Mouse (Mus musculus) monocyte, adult 5-6 weeks (primary cell): ENCODE measurements around the gene Ppfia2. TPM values are rescaled to one million over a fixed set of nuclear protein-coding genes. Genes with fewer than 3 reads are reported as not detected.

Experiments used
- ATAC-seq: fragments of 153-309, 156-312 bp; replicated peaks from 2 replicates; pipeline ENCODE4 v1.8.0; 2017; ENCODE audit warnings: mild to moderate bottlenecking; ENCODE audit not compliant: low TSS enrichment, insufficient number of reproducible peaks, severe bottlenecking, poor library complexity, low FRiP score
- total RNA-seq: library from RNA; stranded (forward); fragments of 200-1000, 200-491, 200-594 nt; gene quantifications from 3 replicates; pipeline ENCODE4 v1.2.3, GENCODE M21; 2017

The Ppfia2 gene
- total RNA-seq, 1 experiment from 2014 or later: not detected

DNA sequence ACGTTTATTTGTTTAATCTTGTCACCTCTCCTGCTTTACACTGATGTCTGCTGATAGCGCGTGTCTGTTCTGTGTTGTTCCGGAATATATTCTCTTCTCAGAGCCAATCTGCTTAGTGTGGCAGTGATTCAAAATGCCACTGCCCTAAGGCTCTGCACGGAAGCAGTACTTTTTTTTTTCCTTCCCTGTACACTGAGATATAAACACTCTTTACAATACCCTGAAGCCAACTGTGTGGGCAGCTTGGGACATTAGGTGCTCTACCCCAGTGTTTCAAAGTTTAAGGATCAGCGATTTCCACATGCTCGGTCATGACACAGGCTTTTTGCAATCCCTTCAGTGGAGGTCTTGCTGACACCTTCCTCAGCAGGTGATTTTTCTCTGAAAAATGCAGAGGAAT is 163.8 kb downstream of the Ppfia2 start:
- ATAC-seq: no peak

DNA sequence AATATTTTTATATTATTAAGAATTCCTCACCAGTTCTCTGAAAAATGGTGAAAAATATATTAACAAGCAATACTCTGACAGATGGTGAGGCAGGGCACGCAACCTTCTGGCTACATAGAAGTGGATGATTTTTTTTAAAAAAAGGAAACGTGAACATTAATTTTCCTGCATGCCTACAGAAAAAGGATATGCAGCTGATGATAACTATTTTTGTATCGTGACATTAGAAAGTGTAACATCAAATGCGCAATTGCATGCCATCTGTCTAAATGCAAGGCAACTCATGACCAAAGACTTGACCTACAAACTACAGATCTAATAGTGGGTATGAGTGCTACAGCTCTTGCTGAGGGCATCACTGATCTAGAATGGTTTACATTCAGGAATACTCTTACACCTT is 182.1 kb downstream of the Ppfia2 start:
- no peak for ATAC-seq

DNA sequence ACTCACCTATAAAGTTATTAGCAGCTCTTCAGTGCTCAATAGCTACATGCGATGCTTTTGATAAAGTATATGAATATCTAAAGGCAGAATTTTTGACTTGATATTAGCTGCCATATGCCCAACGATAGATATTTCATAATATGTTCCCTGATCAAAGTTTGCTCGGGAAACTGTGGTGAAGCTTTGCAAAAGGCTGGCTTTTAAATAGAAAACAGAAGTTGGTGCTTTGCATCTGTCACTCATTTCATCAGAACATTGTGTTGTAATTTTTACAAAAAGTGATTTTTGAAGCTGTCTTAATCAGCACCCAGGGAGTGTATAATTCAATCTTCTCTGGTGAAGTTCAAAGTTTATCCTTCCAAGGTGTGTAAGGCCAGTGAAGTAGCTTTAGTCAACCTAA is 195.1 kb downstream of the Ppfia2 start:
- ATAC-seq: no peak

DNA sequence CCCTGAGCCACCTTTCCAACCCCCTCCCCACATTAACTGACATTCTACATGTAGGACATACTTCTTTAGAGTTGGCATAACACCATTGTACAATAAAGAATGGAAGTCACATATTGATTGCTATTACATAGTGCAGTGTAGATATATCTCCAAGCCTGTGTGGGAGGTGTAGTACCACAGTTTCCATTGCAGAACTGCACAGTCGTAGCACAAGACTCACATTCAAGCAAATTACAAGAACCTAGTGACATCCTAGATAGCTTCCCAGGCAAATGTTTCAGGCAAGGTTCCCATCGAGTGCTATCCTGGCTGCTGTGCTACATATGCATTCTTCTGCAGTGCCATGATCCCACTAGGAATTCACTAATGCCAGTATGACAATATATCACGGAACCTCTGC is 200.0 kb downstream of the Ppfia2 start:
- ATAC-seq: no peak

DNA sequence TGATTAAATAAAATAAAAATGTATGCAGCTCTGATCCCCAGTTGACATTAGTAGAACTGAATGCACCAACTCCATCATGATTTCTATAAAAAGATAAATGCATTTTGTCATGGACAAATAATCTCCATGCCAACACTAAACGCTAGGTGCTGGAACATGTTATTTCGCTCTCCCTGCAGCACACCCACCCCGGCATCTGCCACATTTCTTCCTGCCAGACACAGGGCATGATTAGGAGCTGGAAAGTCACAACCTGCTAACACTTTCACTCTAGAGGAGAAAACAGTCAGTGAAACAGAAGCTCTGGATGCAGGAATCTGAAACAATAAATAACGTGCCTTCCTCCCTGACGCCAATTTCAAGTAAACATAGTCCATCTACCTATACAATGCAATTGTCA is 211.3 kb downstream of the Ppfia2 start:
- no peak for ATAC-seq

- no peak for ATAC-seq
These were observed 215.4 kb downstream of the Ppfia2 start for GRCm38 (mm10) chr10:106685519-106685918.

DNA sequence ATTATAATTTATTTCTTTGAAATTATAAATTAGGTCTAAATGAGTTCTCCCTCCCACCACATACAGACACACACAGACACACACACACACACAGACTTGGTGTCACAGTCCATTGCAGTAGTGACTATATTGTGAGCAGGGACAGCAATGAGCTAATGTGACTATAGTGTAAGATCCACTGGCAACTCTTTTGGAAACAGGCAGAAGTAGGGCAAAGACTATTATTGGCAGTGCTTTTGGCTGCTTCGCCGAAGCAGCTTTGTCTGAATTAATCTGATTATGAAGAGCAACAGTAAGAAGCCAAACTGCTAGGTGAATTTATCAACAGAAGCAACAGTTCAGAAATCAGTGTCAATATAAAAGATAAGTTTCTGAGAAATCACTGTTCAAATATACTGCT is 249.8 kb downstream of the Ppfia2 start:
- ATAC-seq: no peak

DNA sequence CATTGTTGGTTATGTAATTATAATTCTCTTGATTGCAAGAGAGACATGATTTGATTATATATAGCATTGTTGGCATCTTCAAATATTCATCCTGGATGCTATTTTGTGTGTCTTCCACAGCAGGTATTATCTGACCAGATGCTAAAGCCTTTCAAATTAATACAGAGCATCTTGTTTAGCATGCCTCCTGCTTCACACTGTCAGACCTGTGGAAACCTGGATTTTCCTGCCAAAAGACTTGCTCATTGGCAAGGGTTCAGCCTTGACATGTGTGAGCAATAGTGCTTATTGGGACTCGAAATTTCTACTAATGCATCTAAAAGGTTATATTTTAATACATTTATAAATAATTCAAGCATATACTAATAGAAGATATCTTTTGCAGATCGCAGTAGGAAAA is 262.1 kb downstream of the Ppfia2 start:
- ATAC-seq: no peak

DNA sequence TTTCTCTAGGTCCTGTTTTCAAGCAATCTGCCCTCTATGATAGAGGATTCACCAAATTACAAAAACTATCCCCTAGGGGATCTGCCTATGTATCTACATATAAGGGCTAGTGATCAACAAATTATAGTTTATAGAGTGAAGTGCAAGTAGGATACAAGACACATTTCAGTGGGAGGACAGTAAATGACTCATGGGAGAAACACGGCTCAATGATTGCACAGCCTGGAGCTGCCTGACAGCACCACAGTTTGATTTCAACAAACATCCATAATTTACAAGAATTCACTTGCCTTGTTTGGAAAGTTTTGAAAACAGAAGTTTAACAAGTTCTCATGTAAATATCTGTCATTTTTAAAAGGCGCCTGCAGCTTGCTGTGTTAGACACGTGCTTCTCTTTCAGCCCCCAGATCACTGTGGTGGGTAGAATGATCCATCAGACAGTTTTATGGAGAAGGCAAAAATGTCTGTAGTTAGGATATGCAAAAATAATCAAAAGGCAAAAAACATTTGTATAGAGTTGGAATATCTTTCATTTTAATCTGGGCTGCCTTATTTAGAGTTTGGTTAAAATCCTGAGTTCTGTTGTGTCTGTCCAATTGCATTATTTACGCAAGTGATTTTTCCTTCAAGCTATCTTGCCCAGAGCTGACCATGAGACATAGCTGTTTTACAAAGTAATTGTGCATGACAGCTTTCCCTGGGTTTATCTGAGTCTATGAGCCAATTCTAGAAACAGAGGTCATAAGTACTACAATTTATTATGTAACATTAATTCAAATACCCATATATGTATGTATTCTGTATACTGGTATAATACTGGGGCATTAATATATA is 266.3 kb downstream of the Ppfia2 start:
- ATAC-seq: no peak

GRCm38 (mm10) chr10:106738190-106738589 is 268.1 kb downstream of the Ppfia2 start:
- no peak for ATAC-seq

DNA sequence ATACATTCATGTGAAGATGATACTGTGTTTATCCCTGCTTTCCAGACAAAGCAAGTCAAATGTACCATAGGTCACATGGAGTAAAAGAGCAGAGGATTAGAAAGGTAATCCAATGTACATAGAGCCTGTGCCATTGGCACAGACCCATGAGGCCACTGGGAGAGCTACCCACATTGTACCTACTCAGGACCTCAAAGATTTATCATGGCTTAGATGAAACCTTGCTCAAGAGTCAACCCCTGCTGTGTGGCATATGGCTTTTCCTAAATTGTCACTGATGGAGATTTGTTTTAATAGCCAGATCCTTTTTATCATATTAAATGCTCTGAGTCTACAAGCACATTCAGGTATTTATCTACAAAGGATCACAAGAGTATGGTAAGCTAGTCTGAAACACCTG is 274.8 kb downstream of the Ppfia2 start:
- no peak for ATAC-seq

DNA sequence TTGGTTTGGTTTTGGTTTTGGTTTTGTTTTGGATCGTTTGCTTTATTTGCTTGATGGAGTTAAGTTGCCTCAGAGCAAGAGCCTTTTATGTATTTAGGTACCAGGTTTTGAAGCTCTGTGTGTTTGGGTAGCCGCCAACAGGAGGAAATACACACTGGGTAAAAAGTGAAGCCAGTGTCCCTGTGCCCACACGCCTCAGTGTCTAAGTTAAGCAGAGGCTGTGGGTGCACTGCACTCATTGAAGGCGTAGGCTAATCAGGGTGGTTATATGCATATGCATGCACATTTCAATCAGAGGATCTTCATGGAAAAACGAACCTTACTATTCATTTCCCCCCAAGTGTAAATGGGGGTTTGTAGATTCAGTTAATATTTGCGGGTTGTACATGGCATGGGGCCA is 290.9 kb downstream of the Ppfia2 start:
- ATAC-seq: no peak; the same call in 1 of the 2 replicates

DNA sequence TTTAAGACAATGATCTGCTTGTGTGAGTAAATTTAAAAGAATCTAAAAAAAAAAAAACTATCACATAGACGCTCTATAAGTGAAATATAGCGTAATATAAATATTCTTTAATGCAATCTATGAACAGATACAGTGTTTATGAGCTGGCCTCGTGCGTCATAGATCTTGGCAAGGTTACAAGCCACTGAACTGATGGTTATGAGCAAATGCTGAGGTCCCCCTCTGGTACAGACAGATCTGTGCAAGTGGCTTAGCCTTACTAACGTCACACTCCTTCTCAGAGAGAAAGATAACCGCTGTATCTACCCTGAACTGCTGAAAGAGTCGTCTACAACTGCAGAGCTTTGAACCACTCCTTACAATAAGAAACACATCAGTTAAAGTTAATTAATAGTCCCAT is 293.6 kb downstream of the Ppfia2 start:
- no peak for ATAC-seq

DNA sequence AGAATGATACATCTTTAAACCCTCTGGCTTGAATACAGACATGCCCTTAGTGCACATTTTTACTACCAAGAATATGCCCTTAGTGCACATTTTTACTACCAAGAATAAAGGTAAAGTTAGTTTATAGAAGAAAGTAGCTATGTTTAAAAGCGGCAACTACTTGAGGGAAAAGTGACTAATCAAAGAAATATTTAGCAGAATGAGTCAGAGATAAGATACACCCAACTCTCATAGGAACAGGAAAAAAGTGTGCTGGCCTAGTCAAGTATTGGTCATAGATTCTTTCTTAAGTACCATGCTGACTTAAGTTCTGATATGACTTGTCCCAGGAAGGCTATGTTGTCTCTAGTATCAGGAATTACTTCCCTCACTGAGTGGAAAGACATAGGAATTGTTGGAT is 305.4 kb downstream of the Ppfia2 start:
- ATAC-seq: no peak

GRCm38 (mm10) chr10:106815447-106815846 is 345.3 kb downstream of the Ppfia2 start:
- no peak for ATAC-seq

DNA sequence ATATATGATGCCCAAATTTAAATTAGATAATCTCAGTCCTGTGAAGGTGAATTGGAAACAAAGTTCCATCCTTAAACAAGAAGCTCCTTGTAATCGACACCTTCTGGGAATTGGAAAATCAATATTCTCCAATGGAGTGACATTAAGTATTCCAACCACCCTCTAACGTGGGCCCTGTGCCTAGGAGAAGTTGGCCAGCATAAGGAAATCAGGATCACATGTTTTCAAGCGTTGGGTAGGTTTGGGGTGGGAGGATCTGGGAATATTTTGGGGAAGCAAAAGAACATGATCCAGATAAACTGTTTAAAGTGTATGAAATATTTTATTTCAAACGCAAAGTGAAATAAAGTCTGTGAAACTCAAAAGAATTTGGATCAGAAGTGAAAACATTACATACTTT is 348.2 kb downstream of the Ppfia2 start:
- ATAC-seq: no peak

DNA sequence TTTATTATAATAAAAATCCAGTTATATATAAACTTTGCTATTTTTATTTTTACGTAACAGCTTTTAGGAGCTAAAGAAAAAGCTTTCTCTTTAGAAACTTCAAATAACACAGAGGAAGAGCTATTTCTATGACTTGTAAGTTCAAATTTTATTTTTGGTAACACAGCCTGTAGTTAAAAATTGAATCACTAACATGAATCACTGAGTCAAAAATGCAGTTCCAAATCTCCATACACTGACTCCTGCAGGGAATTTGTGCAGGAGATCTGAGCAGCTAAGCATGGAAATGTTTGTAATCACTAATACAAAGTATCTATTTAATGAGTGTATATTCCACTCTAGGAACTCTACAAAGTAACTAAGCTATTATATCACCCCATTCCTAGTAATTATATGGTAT is 354.1 kb downstream of the Ppfia2 start:
- ATAC-seq: no peak

- no peak for ATAC-seq
These were observed 368.3 kb downstream of the Ppfia2 start for GRCm38 (mm10) chr10:106838476-106838875.

- ATAC-seq: no peak
These were observed 388.0 kb downstream of the Ppfia2 start for GRCm38 (mm10) chr10:106858106-106858505.

DNA sequence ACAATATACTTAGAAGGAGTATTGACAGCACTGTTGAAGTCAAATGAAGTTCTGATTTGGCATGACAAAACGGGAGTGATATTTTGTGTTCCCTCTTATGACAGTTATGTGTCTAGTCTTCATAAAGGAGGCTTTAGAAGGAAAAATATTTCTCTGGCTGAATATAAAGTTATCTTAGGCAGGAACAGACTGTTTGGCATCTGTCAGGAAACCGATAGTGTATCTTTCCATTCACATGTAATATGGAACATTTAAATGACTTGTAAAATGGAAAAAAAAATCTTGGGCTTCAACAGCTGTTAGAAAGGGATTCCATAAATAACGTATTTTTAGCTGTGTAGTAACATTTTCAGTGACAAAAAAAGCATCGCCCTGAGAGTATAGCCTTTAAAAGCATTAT is 400.1 kb downstream of the Ppfia2 start:
- no peak for ATAC-seq

DNA sequence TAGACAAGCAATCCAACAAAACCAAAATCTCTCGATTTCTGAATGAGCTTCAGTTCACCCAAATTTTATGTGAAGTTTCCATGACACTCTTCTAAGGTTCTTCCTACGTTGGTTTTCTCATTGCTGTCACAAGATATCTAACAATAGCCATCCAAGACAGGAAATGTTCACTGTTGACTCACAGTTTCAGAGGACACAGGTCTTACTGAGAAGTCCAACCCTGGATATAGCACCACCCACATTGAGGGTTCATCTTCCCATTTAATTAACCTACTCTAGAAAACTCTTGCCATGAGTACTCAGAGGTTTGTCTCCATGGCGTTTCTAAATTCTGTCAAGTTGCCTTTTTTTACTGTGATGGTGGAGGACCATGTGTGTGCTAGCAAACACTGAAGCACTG is 401.7 kb downstream of the Ppfia2 start:
- ATAC-seq: no peak
